In the genomic region with DNA sequence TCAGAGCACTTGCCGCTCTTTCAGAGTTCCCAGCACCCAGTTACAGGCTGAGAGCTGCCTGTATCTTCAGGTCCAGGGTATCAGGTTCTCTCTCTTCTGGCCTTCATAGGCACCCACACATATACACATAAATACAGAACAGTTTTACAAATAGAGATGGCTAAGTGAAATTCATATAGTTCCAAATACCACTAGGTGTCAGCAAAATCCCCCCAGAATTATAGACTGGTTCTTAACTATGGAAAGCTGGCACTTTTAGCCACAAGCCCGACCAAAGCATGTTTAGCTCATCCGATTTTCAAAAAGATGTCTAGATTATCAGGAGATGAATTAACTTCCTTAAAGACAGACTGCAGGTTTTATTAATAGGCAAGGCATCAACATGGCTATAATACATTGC, we compare ENCODE assay signal across 11 mouse cellular contexts.
DNase-seq lines count a peak whose midpoint lies in the region; ATAC-seq and TF ChIP-seq lines count a peak whose summit lies in the region.
"Had no signal": no experiment of that assay in that cellular context is flagged by ENCODE, and none has a peak within 500 bp of the region (broad histone marks: within the 10 kb centered on the region; RNA-seq: fewer than 3 reads in every experiment).

No protein-coding gene starts in this region.

- H3K4me3 ChIP-seq in forebrain, postnatal 0 days (ENCODE audit: low read depth, low read length), result no peak overlapping the region
- no peak overlapping the region for H3K4me3 ChIP-seq in forebrain, embryonic 12.5 days (replicated peaks)
- no peak overlapping the region for H3K4me3 ChIP-seq in left cerebral cortex, adult 2 months
- no peak overlapping the region for H3K4me3 ChIP-seq in neural tube, embryonic 14.5 days (ENCODE audit: low read depth, low read length)
- H3K4me3 ChIP-seq: stomach, embryonic 15.5 days had no signal

- intact Hi-C loops in left cerebral cortex, adult 2 months (cut with DNase I), result loop anchor here (1.0 kb wide), 1 partner anchor 108 kb away; no protein-coding TSS in a partner anchor
- intact Hi-C loops in left cerebral cortex, postnatal 36 days (cut with DNase I), result no loop called here

- no peaks in the 10 kb centered on the region for H3K27me3 ChIP-seq in forebrain, postnatal 0 days (ENCODE audit: insufficient read depth, low read length)
- no peaks in the 10 kb centered on the region for H3K27me3 ChIP-seq in forebrain, embryonic 12.5 days
- H3K27me3 ChIP-seq in neural tube, embryonic 14.5 days (ENCODE audit: control insufficient read depth, insufficient read depth, low read length), result no peaks in the 10 kb centered on the region
- H3K27me3 ChIP-seq: stomach, embryonic 15.5 days had no signal

- no peak overlapping the region for H3K4me2 ChIP-seq in forebrain, postnatal 0 days (ENCODE audit: low read depth)
- no peak overlapping the region for H3K4me2 ChIP-seq in forebrain, embryonic 12.5 days
- no peak overlapping the region for H3K4me2 ChIP-seq in neural tube, embryonic 14.5 days (ENCODE audit: low read depth, low read length)
- H3K4me2 ChIP-seq: stomach, embryonic 15.5 days had no signal

- no peak overlapping the region for H3K9ac ChIP-seq in forebrain, postnatal 0 days
- H3K9ac ChIP-seq in forebrain, embryonic 12.5 days, result no peak overlapping the region
- no peak overlapping the region for H3K9ac ChIP-seq in neural tube, embryonic 14.5 days (replicated peaks; ENCODE audit: low read depth, low read length)
- H3K9ac ChIP-seq: stomach, embryonic 15.5 days had no signal

- H3K27ac ChIP-seq in forebrain, postnatal 0 days (ENCODE audit: low read depth, low read length), result no peak overlapping the region
- H3K27ac ChIP-seq in forebrain, embryonic 12.5 days, result no peak overlapping the region
- no peak overlapping the region for H3K27ac ChIP-seq in left cerebral cortex, adult 2 months
- H3K27ac ChIP-seq in neural tube, embryonic 14.5 days (ENCODE audit: low read depth, low read length), result no peak overlapping the region
- H3K27ac ChIP-seq: stomach, embryonic 15.5 days had no signal

- ATAC-seq in forebrain, postnatal 0 days, result peak; percentile 66
- no peak for ATAC-seq in forebrain, embryonic 12.5 days (ENCODE audit: low FRiP score)
- 0 out of 2 replicates have a peak, but pooled peaks have one; percentile 24 for ATAC-seq in neural tube, embryonic 14.5 days (ENCODE audit: low read depth)

- peak; percentile 65 for TF ChIP-seq CTCF in forebrain, postnatal 0 days (IDR thresholded peaks at IDR 0.05; ENCODE audit: low read depth)
- TF ChIP-seq CTCF in left cerebral cortex, adult 2 months (IDR thresholded peaks at IDR 0.05), result peak; percentile 53

- peak; percentile 72 for DNase-seq in forebrain, postnatal 0 days
- no peak for DNase-seq in left cerebral cortex, adult 2 months (ENCODE audit: extremely low spot score in 1 of 2, low spot score in 2 of 2)
- no peak for DNase-seq in left cerebral cortex, postnatal 36 days (ENCODE audit: low spot score in 2 of 2)
- no peak for DNase-seq in neural tube, embryonic 10.5 days (ENCODE audit: extremely low spot score, low spot score)
- DNase-seq in telencephalon, adult 2 months (ENCODE audit: low read depth, low spot score), result peak; percentile 9
- no peak for DNase-seq in cerebellum, adult 9-11 months
- DNase-seq: kidney, postnatal 36 days; right cerebral cortex, postnatal 25 days had no signal

- H3K9me3 ChIP-seq in forebrain, postnatal 0 days (ENCODE audit: low read length), result no peaks in the 10 kb centered on the region
- no peaks in the 10 kb centered on the region for H3K9me3 ChIP-seq in forebrain, embryonic 12.5 days
- no peaks in the 10 kb centered on the region for H3K9me3 ChIP-seq in neural tube, embryonic 14.5 days (ENCODE audit: control insufficient read depth, low read length)
- H3K9me3 ChIP-seq: stomach, embryonic 15.5 days had no signal

- WGBS in forebrain, postnatal 0 days, result 52% methylated on average over 3 of the region's 3 CpGs
- WGBS in forebrain, embryonic 12.5 days, result 76% methylated on average over 3 of the region's 3 CpGs
- WGBS in neural tube, embryonic 14.5 days, result 78% methylated on average over 3 of the region's 3 CpGs

- no peaks in the 10 kb centered on the region for H3K4me1 ChIP-seq in forebrain, postnatal 0 days (ENCODE audit: insufficient read depth)
- no peaks in the 10 kb centered on the region for H3K4me1 ChIP-seq in forebrain, embryonic 12.5 days
- H3K4me1 ChIP-seq in neural tube, embryonic 14.5 days (ENCODE audit: control insufficient read depth, insufficient read depth, low read length), result no peaks in the 10 kb centered on the region

- H3K36me3 ChIP-seq in forebrain, postnatal 0 days (ENCODE audit: insufficient read depth), result no peaks in the 10 kb centered on the region
- H3K36me3 ChIP-seq in forebrain, embryonic 12.5 days (replicated peaks), result no peaks in the 10 kb centered on the region
- no peaks in the 10 kb centered on the region for H3K36me3 ChIP-seq in neural tube, embryonic 14.5 days (ENCODE audit: control insufficient read depth, insufficient read depth, low read length)
- H3K36me3 ChIP-seq: stomach, embryonic 15.5 days had no signal

Comparison
In these comparisons a context has a peak if more than half of its experiments do, and no peak if none do; other contexts are left out.
1. DNase-seq: peak in forebrain, postnatal 0 days (single experiment) and telencephalon, adult 2 months (single experiment); none in left cerebral cortex, adult 2 months (0 of 2), left cerebral cortex, postnatal 36 days (0 of 2), neural tube, embryonic 10.5 days (single experiment) and cerebellum, adult 9-11 months (single experiment).